Mouse (Mus musculus) adrenal gland, adult 18-20 months (tissue): ENCODE data around the gene Nr1h2. TPM values are rescaled to one million over a fixed set of nuclear protein-coding genes. Genes with fewer than 3 reads are reported as not detected.

Source experiments
- DNase-seq, 2 experiments: peaks; one replicate each; pipeline ENCODE4 v3.0.0; 2021 to 2022; ENCODE audit warnings: low spot score in 2 of 2
- long read RNA-seq, 2 experiments: library from polyadenylated mRNA; stranded (forward); transcript quantifications; one replicate each; pipeline ENCODE4 v2.0.0; 2021
- total RNA-seq, 2 experiments: library from RNA; stranded (reverse); gene quantifications; 1 replicate in 1 of 2; 2 replicates in 1 of 2; pipeline ENCODE4 v1.2.3; 2021

Gene Nr1h2
- total RNA-seq = 100 to 1,000 TPM; 108 to 128 TPM
- long read RNA-seq, experiment 1, transcript Nr1h2-205 (9 exons, 1,853 nt) = minor isoform, 6 of 114 reads
- long read RNA-seq, experiment 1, transcript Nr1h2-203 (10 exons, 1,988 nt) = minor isoform, 18 of 114 reads
- long read RNA-seq, experiment 1, transcript Nr1h2-201 (10 exons, 1,999 nt) = major isoform, 31 of 114 reads
- long read RNA-seq, experiment 1, transcript Nr1h2-202 (10 exons, 1,948 nt) = minor isoform, 9 of 114 reads
- long read RNA-seq, experiment 1, partial matches to known transcripts = 24 of 114 reads
- long read RNA-seq, experiment 1, other reads (novel, unspliced or antisense) = 25 of 114 reads
- long read RNA-seq, experiment 2, transcript Nr1h2-202 (10 exons, 1,948 nt) = minor isoform, 19 of 221 reads
- long read RNA-seq, experiment 2, transcript Nr1h2-201 (10 exons, 1,999 nt) = major isoform, 67 of 221 reads
- long read RNA-seq, experiment 2, transcript Nr1h2-203 (10 exons, 1,988 nt) = minor isoform, 26 of 221 reads
- long read RNA-seq, experiment 2, partial matches to known transcripts = 66 of 221 reads
- long read RNA-seq, experiment 2, other reads (novel, unspliced or antisense) = 41 of 221 reads

DNA sequence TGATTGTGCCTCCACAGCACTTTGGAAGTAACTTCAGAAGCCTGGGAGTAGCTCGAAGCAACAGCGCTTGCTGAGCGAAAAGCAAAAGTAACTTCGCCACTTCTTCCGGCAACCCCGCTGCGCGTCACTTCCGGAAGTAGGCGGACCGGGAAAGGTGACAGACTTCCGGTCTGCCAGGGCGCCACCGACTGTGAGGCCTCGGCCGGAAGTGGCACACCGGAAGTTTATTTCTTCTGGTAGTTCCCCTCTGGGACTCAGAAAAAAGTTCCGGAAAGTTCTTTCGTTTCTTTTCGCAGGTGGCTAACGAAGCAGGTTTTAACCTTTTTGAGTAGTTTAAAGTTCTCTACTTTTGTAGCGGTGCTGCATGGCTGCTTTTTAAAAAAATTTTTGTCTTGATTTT lies at the start of gene Nr1h2:
Nr1h2 (minus strand) TSS at position 126 of the 400 bp plus-strand sequence.
- DNase-seq = peak; percentile 91 to 95

DNA sequence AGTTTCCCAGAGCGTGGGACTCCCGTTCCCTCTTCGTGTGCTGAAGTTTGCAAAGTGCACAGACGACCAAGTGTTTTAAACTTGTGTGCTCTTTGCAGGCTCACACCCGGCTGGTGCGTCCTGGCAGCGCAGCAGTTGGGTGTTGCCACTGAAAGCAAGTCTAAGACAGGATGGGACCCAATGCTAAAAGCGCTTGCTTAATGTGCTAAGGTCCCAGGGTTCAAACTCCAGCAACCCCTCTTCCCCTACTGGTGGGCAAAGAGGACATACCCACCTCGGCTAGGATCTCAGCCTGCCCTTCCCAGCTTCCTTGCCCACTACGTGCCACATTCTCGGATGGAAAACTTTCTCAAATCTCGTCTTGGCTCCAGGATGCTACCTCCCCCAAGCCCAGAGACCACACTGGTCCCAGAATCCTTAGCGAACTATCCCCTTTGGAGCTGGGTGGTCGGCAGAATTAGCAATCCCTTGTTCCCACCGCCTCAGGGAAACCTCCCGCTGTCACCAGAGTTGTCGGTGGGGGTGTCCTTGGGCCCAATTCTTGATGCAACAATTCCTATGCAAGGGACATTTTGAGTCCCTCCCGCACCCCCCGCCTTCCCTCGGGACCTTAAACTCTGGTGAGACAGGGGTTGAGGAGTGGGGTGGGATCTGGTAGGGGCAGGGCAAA lies 49.6 kb upstream of the Nr1h2 start:
- no peak for DNase-seq

DNA sequence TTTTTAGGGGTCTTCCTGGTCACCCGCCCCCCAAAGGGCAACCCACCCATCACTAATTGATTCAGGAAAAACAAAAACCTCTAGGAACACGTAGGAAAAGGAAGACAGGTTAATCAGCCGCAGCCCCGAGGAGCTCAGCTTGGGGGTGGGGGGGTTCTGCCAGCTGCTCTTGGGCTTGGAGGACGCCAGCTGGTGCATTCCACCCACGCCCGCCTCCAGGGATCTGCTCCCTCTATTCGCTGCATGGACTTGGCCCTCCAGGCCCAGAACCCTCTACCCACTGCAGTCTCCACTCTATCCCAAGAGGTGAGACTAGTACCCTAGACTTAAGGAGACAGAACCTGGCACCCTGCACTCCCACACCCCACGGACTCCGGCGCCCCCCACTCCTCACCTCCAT lies 48.7 kb upstream of the Nr1h2 start:
- no peak for DNase-seq

DNA sequence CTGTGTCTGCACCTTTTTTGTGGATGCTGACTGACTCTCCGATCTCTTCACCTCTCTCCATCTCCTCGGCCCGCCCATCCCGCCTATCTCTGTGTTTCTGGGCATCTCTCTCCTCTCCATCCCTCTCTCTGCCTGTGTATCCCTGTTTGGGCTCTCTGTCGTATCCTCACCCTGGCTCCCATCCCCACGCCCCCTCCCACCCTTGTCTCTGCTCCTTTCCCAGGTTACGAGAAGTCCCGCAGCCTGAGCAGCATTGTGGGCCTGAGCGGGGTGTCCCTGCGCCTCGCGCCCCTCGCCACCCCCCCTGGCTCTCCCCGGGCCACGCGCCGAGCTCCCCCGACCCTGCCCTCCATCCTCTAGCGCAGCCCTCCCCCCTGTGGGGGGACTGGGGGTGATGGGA lies 47.9 kb upstream of the Nr1h2 start:
- no peak for DNase-seq

DNA sequence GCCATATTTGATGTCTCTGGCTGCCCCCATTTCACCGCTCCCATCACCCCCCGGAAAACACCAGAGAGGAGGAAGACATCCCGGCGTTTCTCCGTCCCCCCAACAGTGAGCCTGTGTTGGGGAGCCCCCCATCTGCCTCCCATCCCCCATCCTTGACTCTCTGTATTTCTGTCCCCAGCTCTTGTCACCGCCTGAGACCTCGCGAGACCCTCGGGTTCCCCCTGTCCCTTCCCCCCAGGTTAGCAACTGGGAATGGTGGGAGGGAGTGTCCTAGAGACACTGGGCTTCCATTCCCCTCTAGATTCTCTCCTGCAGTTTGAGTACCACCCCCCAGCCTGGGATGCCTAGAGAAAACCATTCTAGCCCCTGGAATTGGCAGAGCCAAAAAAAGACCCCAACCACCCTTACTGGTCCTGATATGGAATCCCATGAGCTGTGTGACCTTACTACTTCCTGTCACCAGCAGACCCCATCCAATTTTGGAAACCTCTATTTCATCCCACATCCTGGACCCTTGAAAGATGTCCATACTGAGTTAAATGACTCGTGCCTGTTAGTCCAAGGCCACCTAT lies 47.0 kb upstream of the Nr1h2 start:
- no peak for DNase-seq

DNA sequence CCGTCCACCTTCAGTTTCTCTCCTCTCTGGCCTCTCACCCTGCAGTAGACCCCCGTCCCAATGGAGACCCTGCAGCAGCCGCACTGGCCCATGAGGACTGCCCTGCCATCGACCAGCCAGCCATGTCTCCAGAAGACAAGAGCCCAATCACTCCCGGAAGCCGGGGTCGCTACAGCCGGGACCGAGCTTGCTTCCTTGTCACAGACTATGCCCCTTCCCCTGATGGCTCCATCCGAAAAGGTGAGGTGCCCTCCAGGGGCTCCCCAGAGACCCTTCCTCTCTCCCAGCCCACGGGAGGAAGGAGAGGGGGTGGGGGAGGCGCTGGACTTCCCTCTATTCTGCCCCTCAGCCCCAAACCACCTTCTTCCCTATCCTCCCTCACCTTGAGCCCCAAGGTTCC lies 44.6 kb upstream of the Nr1h2 start:
- no peak for DNase-seq

DNA sequence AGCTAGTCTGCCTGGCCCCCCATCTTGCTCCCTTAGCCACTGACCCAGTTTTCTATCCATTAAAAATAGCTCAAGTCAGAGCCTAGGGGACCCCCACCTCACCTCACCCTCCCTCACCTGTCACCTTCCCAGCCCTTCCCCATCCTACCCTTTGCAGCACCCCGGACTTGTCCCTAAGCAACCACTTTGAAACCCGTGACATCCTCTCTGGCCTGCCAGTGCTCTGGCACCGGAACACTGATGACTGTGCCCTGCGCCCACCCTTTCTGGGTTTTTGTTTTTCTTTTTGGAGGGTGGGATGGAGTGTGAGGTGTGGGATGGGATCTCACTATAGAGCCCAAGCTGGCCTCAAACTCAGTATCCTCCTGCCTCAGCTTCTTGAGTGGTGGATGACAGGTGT lies 43.9 kb upstream of the Nr1h2 start:
- DNase-seq = no peak

DNA sequence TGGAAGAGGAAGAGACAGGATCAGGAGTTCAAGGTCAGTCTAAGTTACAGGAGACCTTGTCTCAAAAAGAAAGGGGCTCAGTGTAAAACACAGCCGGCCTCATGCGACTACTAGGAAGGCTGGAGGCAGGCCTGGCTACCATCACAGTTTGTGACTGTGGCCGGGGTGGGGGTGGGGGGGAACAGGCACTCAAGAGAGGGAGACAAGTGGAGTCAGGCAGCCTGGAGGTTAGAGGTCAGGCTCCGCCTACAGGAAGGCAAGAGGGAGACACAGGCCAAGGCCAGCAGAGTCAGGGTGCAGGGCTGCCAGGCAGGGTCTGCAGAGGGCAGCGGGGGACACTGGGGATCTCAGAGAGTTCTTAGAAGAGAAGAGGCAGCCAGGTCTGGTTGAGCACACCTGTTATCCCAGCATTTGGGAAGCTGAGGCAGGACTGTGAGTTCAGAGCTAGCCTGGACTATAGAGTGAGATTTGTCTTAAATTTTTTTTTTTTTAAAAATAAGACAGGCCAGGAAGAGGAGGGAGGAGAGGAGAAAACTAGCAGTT lies 43.3 kb upstream of the Nr1h2 start:
- no peak for DNase-seq

DNA sequence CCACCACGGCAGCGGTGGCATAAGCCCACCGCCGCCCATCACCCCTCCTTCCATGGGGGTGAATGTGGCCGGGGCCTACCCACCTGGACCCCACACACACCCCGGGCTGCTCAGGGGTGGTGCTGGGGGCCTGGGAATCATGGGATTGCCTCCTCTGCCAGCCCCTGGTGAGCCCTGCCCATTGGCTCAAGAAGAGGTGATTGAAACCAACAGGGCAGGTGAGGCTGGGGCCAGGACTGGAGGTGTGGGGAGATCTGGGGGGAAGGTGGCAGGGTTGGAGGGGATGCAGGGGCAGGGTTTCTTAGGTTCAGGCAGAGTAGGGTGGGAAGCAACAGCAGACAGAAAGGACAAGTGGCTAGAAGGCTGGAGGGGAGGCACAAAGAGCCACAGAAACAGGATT lies 42.3 kb upstream of the Nr1h2 start:
- DNase-seq = no peak

DNA sequence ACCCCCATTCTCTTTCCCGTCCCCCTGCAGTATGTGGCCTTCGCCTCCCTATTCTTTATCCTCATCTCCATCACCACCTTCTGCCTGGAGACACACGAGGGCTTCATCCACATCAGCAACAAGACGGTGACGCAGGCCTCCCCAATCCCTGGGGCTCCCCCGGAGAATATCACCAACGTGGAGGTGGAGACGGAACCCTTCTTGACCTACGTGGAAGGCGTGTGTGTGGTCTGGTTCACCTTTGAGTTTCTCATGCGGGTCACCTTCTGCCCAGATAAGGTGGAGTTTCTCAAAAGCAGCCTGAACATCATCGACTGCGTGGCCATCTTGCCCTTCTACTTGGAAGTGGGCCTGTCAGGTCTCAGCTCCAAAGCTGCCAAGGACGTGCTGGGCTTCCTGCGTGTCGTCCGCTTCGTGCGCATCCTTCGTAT lies 41.4 kb upstream of the Nr1h2 start:
- DNase-seq = no peak

DNA sequence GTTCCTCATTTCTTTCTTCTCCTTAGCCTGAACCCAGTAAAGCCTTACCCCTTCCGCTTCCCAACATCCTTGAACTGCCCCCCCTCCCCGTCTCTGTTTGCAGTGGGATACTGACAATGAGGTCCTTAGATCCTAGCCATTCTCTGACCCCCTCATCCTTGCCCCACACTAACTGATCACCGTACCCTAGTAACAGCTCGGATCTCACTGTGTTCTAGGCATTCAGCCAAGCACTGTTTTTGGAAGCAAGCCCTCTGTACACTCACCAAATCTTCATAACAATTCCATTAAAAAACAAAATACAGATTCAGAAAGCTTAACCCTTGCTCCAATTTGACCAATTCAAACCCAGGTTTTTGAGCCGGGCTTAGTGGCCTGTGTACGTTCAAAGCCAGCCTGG lies 40.5 kb upstream of the Nr1h2 start:
- DNase-seq = no peak

DNA sequence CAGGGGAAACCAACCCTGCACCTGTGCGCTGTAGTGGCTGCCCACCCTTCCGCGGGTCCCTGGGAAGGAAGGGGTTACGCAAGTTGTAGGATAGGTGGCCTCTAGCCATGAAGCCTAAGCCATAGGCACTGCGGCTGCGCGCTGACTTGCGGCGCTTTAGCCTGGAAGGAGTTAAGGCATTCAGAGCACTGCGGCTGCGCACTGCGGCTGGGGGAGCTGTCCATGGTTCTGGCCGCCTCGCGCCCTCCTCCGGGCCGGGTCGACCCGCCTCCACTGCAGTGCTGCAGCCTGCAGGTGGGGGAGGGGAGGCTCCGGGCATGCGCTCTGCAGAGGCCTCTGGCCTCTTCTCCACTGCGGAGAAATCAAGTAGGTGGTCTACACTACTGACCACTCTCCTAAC lies 40.0 kb upstream of the Nr1h2 start:
- DNase-seq = peak; percentile 77 to 85

DNA sequence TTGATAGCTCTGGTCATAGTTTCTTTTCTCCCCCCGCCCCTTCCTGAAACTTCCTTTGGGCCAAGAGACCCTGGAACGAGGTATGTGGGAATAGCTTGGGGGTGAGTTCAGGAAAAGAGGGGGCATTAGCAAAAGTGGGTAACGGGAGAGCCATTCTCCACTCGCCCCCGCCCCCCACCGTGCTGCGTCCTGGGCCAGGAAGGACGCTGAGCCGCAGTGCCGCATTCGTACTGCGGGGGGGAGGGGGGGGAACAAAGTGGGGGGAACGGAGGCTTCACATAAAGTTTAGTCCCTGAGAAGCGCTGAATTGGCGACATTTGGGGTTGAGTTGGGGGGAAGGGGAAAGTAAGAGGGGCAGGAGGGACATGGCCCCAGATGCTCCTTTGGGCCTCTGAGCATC lies 39.3 kb upstream of the Nr1h2 start:
- DNase-seq = no peak

DNA sequence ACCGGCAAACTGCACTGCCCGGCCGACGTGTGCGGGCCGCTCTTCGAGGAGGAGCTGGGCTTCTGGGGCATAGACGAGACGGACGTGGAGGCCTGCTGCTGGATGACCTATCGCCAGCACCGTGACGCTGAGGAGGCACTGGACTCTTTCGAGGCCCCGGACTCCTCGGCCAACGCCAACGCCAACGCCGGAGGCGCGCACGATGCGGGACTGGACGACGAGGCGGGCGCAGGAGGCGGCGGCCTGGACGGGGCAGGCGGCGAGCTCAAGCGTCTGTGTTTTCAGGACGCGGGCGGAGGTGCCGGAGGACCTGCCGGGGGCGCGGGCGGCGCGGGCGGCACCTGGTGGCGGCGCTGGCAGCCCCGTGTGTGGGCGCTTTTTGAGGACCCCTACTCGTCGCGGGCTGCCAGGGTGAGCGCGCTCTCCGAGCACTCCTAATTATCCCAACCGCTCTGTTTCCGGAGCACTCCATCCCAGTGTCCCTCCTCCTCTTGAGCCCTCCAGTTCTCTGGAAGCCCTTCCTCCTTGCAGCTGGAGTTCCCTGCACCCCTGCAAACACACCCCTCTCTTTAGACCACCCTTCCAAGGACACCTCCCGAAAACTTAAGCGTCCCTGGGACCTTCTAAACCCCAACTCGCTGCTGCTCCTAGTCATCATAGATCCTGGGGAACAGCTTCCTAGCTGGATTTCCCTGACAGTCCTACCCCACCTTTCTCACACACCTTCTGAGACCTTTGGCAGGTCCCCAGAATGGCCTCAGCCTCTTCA lies 37.8 kb upstream of the Nr1h2 start:
- no peak for DNase-seq

DNA sequence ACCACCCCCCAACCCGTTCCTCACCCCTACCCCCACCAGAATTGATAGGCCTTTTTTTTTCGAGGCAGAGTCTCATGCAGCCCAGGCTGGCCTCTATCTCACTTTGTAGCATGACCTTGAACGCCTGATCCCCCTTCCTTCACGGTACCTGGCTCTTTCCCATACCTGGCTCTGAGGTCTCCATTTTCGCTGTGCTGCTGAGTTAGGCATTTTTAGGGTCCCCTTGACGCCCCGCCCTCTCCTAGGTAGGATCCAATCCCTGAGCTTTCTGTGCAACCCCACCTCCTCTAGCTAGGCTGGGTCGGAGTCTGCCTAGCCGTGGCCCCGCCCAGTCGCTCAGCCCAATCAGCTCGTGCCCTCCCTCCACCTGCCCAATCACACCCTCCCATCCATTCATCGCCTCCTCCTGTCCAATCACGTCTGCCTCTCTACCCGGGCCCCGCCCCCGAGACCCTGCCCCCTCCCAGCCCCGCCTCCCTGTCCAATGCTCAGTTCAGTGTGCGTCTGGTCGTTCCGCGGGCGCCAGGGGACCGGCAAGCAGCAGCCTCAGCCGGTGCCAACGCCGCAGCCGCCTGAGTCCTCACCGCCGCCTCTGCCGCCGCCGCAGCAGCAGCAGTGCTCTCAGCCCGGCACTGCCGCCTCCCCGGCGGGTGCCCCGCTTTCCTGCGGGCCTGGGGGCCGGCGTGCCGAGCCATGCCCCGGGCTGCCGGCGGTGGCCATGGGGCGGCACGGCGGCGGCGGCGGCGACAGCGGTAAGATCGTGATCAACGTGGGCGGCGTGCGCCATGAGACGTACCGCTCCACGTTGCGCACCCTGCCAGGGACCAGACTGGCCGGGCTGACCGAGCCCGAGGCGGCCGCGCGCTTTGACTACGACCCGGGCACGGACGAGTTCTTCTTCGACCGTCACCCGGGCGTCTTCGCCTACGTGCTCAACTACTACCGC lies 36.9 kb upstream of the Nr1h2 start, which contains the start of gene Kcnc3:
Kcnc3 (plus strand) TSS at position 263 of the 946 bp plus-strand sequence.
- DNase-seq = peak; percentile 74 to 75

DNA sequence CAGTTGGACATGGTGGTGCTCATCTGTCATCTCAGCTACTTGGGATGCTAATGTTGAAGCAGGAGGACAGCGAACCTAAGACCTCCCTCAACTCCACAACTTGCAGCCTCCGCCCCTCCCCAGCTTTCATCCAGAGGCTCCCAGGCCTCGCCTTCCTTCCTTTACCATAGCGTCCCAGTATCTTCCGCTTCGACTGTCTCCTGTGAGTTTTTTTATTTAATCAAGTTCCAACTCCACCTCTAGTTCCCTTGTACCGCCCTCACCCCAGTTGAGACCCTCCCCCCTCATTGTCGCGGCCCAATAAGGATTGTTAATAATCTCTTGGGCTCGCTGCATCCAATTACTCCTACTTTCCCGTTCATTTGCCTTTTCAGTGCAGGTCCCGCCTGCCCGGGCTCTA lies 36.2 kb upstream of the Nr1h2 start:
- DNase-seq = no peak

DNA sequence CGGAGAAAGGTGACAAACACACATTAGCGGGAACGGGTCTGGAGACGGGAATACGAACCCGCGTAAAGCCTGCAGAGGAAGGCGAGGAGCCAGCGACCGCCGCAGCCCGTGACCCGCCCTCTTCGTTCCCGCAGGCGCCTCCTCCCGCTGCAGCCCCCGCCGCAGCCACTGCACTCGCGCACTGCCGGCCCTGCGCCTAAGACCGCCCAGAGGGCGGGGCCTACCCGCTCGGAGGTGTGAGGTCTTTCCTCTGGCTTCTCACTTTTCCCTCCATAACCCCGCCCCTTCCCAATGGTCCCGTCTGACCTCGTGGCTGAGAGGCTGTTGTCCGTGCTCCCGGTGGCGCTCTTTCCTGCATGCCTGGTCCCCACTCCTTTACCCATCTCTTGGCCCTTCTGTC lies 35.4 kb upstream of the Nr1h2 start:
- peak; percentile 44 to 55 for DNase-seq

DNA sequence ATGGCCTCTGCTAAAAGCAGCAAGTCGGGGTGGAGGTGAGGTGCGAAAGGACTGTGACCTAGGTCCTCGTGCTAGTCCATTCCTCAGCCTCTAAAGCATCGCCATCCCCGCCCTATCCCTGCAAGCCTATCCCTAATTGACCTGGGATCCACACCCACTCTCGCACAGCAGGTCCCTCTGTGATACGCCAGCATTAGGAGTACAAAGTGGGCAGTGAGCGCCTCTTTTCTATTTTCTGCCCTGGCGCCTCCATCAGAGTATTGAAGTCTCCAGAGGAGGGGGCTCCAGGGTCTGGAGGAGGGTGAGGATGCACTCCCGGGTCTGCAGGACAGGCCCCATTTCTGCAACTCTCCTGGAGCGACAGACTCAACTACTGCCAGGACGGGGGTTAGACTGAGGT lies 34.6 kb upstream of the Nr1h2 start:
- no peak for DNase-seq

DNA sequence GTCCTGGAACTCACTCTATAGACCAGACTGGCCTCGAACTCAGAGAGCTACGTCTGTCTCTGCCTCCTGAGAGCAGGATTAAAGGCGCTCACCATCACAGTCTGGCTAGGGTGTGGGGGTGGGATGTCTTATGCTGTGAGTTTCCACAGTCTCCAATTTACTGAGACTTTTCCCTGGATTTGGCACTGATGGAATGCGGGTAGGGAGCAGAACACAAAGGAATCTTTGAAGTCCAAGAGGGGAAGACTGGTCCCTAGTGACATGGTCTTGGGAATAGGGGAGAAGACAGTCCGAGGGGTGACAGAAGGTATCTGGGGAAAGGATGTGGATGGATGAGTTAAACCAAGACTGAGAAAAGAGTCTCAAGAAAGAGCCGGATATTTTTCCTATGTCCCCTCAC lies 33.9 kb upstream of the Nr1h2 start:
- no peak for DNase-seq

DNA sequence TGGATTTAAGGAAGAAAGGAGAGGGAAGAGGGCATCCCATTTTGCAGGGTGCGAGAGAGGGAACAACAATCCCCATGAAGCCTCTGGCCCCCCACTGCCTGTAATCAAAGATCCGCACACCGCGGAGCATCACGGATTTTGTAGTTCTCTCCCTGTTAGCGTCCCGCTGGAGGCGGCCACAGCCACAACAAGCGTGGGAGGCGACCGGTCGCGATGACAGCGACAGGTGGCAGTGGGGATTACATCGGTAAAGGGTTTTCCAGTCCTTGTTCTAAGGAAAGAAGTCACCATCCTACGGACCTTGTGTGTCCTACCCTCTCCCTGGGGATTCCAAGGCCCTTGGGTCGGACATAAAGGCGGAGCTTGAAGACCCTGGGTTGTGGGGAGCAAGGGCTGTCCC lies 33.2 kb upstream of the Nr1h2 start:
- DNase-seq = peak; percentile 29 to 41
